Mouse (Mus musculus) midbrain, postnatal 0 days (tissue): ENCODE measurements at regions not wholly inside any gene's neighbourhood (a gene's known extent, or its start where the extent isn't known, plus 50 kb on each side); places are given as distances from the start of the nearest gene placed in this dataset.

ENCODE experiments used
- ATAC-seq: fragments of 200-750 bp; cut with Nextera tagmentation; 2 replicates; pipeline ENCODE4 v1.8.0; 2017; ENCODE audit warnings: moderate number of reproducible peaks, mild to moderate bottlenecking, moderate TSS enrichment, moderate library complexity; ENCODE audit not compliant: low FRiP score
- DNase-seq: peaks from one replicate; pipeline ENCODE4 v3.0.0-alpha.2; 2015; ENCODE audit warnings: low spot score
- H3K27ac ChIP-seq: fragments of 300-500 bp; sonication (generic); 2 replicates; pipeline ENCODE4 v1.5.1; 2014; ENCODE audit warnings: low read depth, mild to moderate bottlenecking, low read length, mixed read lengths
- H3K27me3 ChIP-seq: fragments of 300-500 bp; sonication (generic); 2 replicates; pipeline ENCODE4 v1.6.1; 2014; ENCODE audit warnings: low read length, control low read depth, mixed read lengths; ENCODE audit not compliant: insufficient read depth
- H3K36me3 ChIP-seq: fragments of 300-500 bp; sonication (generic); 2 replicates; pipeline ENCODE4 v1.6.1; 2014; ENCODE audit warnings: low read length, control low read depth, mixed read lengths; ENCODE audit not compliant: insufficient read depth
- H3K4me1 ChIP-seq: fragments of 300-500 bp; sonication (generic); 2 replicates; pipeline ENCODE4 v1.6.1; 2014; ENCODE audit warnings: mild to moderate bottlenecking, control low read depth, antibody characterized with exemption, low read length, mixed read lengths; ENCODE audit not compliant: insufficient read depth
- H3K4me2 ChIP-seq: fragments of 300-500 bp; sonication (generic); 2 replicates; pipeline ENCODE4 v1.6.1; 2014; ENCODE audit warnings: low read depth, mild to moderate bottlenecking, low read length, mixed read lengths; ENCODE audit not compliant: poor library complexity, severe bottlenecking
- H3K4me3 ChIP-seq: fragments of 300-500 bp; sonication (generic); 2 replicates; pipeline ENCODE4 v1.5.1; 2014; ENCODE audit warnings: low read depth, mild to moderate bottlenecking, low read length, moderate library complexity
- H3K9ac ChIP-seq: fragments of 300-500 bp; sonication (generic); replicated peaks from 2 replicates; pipeline ENCODE4 v1.6.1; 2014; ENCODE audit warnings: mild to moderate bottlenecking, low read length, moderate library complexity, mixed read lengths; ENCODE audit not compliant: poor library complexity, severe bottlenecking
- H3K9me3 ChIP-seq: fragments of 300-500 bp; sonication (generic); 2 replicates; pipeline ENCODE4 v1.6.1; 2016; ENCODE audit warnings: low read length, control low read depth
- CTCF ChIP-seq: IDR thresholded peaks from 2 replicates; pipeline ENCODE4 v1.5.1; 2016; ENCODE audit warnings: antibody characterized with exemption, mild to moderate bottlenecking
- whole genome bisulfite sequencing: fragments of 180-500 bp; shearing (Covaris S2); extraction: QIAGEN DNeasy Blood & Tissue Kit; methylation state at CpG from one replicate; pipeline ENCODE4 v1.1.7; 2014; 5-methylcytosine and 5-hydroxymethylcytosine counted together

DNA sequence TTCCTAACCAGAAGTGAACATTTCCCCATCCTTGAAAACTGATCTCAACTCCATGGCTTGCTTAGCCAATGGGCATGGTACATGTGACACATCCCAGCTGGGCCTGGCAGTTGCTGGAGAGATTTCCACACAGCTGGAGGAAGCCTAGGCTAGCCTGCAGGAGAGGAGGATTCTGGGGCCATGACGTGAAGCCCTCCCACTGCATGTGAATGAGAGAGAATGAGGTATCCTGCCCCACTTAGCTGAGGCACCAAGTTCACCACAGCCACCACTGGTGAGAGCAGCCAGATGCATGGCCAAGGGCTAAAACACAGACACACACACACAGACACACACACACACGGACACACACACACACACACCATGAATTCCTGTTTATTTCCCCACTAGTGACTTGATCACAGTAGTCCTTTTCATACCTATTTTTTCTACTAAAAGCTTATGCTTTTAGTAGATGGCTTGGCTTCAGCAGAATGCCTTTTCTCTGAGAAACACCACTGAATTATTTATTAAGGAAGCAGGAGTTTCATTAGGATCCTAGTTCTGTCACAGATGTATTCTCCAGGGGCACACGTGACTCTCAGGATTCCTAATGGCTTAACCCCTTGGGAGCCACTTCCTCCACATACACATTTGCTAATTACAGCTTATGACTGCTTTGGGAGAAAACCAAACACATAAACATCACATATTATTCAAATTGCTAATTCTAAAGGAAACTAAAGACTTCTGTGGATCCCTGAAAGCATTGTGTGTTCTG is 196.1 kb upstream of the Tcf21 start:
- Histone ChIP-seq H3K27ac (no peak overlapping the region), H3K4me2 (no peak overlapping the region), H3K4me1 (no peaks in the 10 kb centered on the region), H3K9me3 (no peaks in the 10 kb centered on the region), H3K27me3 (no peaks in the 10 kb centered on the region), H3K9ac (no peak overlapping the region), H3K4me3 (no peak overlapping the region), H3K36me3 (no peaks in the 10 kb centered on the region)
- ATAC-seq (peak; percentile 38; the same call in 1 of the 2 replicates), DNase-seq (peak; percentile 71)
- WGBS = 31% methylated on average over 3 of the region's 3 CpGs
- TF ChIP-seq CTCF = no peak

DNA sequence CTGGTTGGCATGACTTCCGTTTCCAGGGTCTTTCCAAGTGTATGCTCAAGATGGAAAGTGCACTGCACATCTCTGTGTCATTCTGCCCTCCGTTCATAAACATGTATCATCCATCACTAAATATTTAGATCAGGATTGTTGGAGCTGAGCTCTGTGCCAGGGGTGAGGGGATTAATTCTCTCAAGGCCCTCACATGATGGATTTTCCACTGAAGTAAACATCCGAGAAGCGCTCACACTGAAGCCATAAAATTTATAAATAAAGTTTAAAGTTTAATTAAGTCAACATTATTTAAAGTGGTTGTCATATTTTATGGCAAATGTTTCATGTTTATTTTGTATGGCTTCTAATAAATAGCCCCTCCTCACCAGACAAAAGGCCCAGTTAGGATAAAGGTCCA is 190.7 kb upstream of the Tcf21 start:
- Histone ChIP-seq H3K4me3 (no peak overlapping the region), H3K36me3 (no peaks in the 10 kb centered on the region), H3K4me1 (no peaks in the 10 kb centered on the region), H3K9me3 (no peaks in the 10 kb centered on the region), H3K27ac (no peak overlapping the region), H3K27me3 (no peaks in the 10 kb centered on the region), H3K9ac (no peak overlapping the region), H3K4me2 (no peak overlapping the region)
- ATAC-seq (no peak), DNase-seq (no peak)
- WGBS = 75% methylated on average over 4 of the region's 4 CpGs
- no peak for TF ChIP-seq CTCF

DNA sequence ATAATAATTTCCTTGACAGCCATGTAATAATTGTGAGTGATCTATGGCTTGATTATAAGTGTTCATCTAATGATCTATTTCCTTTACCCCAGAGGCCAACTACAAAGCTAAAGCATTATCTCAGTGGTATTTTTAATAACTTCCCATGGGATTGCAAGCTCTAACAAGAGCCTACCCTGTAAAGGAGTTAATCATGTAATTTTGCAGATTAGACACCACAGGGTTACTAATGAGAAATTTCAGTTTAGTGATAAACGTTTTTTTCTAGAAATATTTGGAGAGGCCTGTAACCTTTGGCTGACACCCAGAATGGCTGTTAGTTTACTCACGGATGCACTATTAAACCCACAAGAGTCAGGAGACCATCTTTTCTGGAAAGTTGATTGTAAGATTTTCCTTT is 190.2 kb upstream of the Tcf21 start:
- no peak overlapping the region for H3K4me3 ChIP-seq
- ATAC-seq (no peak), DNase-seq (no peak)
- WGBS = 38% methylated on average over 2 of the region's 2 CpGs
- no peaks in the 10 kb centered on the region for H3K27me3 ChIP-seq
- H3K9me3 ChIP-seq = no peaks in the 10 kb centered on the region
- H3K9ac ChIP-seq = no peak overlapping the region
- H3K36me3 ChIP-seq = no peaks in the 10 kb centered on the region
- H3K4me2 ChIP-seq = no peak overlapping the region
- no peak for TF ChIP-seq CTCF
- H3K4me1 ChIP-seq = no peaks in the 10 kb centered on the region
- no peak overlapping the region for H3K27ac ChIP-seq

DNA sequence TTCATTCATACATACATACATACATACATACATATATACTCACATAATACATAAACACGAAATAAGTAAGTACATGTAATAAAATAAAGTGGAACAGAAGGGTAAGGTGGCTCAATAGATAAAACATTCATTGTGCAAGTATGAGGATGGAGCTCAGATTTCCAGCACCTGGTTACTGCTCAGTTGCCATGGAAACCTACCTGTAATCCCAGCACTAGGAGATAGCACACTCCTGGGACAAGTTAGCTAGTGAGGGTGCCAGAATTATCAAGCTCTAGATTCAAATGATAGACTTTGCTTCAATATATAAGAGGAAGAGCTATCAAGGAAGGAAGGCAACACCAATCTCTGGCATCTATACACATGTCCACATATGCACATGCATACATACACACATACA is 184.8 kb upstream of the Tcf21 start:
- no peak for ATAC-seq
- H3K4me2 ChIP-seq = no peak overlapping the region
- H3K4me3 ChIP-seq = no peak overlapping the region
- H3K36me3 ChIP-seq = no peaks in the 10 kb centered on the region
- no peaks in the 10 kb centered on the region for H3K27me3 ChIP-seq
- no peaks in the 10 kb centered on the region for H3K9me3 ChIP-seq
- no peak overlapping the region for H3K9ac ChIP-seq
- peak; percentile 32 for DNase-seq
- no peak overlapping the region for H3K27ac ChIP-seq
- no peaks in the 10 kb centered on the region for H3K4me1 ChIP-seq
- no peak for TF ChIP-seq CTCF
- 96% methylated on average over 1 of the region's 1 CpGs for WGBS

DNA sequence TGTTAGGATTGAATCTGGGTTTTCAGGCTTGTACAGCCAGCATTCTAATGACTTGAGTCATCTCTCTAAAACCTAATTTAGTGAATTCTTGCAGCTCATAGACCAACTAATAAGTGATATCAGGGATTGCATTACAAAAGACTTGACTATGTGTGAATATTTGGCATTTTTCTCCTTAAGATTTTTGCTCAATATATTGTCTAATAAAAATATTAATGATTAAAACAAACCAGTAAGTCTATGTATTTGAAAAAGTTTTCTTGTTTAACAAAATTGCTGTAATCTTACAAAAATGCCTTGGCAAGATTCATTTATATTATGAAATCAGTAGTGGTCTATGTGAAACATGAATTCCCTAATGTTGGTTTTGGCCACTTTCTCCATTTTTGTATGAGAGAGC is 183.7 kb upstream of the Tcf21 start:
- no peak overlapping the region for H3K9ac ChIP-seq
- no peaks in the 10 kb centered on the region for H3K36me3 ChIP-seq
- ATAC-seq (no peak), DNase-seq (no peak)
- no peaks in the 10 kb centered on the region for H3K27me3 ChIP-seq
- TF ChIP-seq CTCF = no peak
- H3K4me2 ChIP-seq = no peak overlapping the region
- no peaks in the 10 kb centered on the region for H3K4me1 ChIP-seq
- no peaks in the 10 kb centered on the region for H3K9me3 ChIP-seq
- H3K27ac ChIP-seq = no peak overlapping the region
- no peak overlapping the region for H3K4me3 ChIP-seq

DNA sequence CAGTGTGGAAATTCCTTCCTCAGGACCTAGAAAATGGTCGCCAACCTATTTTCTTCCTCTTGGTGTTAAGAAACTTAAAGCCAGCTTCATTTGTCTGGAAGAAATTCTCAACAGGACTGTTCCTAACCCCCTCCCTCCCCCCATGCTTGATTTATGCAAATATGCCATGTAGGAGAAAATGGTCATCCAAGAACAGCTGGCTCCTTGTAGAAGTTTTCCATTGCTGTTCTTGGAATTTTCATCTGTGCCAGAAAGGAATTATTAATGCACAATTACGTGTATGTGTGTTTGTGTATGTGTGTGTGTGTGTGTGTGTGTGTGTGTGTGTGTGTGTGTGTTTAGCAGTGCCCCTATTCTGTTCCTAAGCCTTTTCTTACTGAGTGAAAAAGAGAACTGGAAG is 178.6 kb upstream of the Tcf21 start:
- Histone ChIP-seq H3K4me1 (no peaks in the 10 kb centered on the region), H3K4me3 (no peak overlapping the region), H3K36me3 (no peaks in the 10 kb centered on the region), H3K27me3 (no peaks in the 10 kb centered on the region), H3K9me3 (no peaks in the 10 kb centered on the region), H3K27ac (no peak overlapping the region), H3K9ac (no peak overlapping the region), H3K4me2 (no peak overlapping the region)
- no peak for TF ChIP-seq CTCF
- 76% methylated on average over 2 of the region's 2 CpGs for WGBS
- DNase-seq = no peak
- ATAC-seq = no peak
